Mouse (Mus musculus): ENCODE data around the gene Egfl8. TPM values are rescaled to one million over a fixed set of nuclear protein-coding genes. Genes with fewer than 3 reads are reported as not detected.

Egfl8 gene
- polyA plus RNA-seq, 1 experiment from 2014 or later: 4.4 TPM

Other genes with a start within 250 kb of the Egfl8 start
- gene Btnl1, start 238.8 kb downstream of the Egfl8 start, polyA plus RNA-seq (2015; fragmentation: Nextera tagmentation; extraction: Ambion mirVana): not detected in 2 replicates
- gene BC051142, start 217.2 kb downstream of the Egfl8 start, polyA plus RNA-seq (2015; fragmentation: Nextera tagmentation; extraction: Ambion mirVana): 0.32 and 0.77 TPM in 2 replicates
- gene Btnl4, start 138.7 kb downstream of the Egfl8 start, polyA plus RNA-seq (2015; fragmentation: Nextera tagmentation; extraction: Ambion mirVana): 0.09 TPM in 1 of 2 replicates, not detected in the other
- not detected in 2 replicates for gene Btnl6, start 98.6 kb downstream of the Egfl8 start, polyA plus RNA-seq (2015; fragmentation: Nextera tagmentation; extraction: Ambion mirVana)
- 8.7 and 11.8 TPM in 2 replicates for gene Notch4, start 51.7 kb downstream of the Egfl8 start, polyA plus RNA-seq (2015; fragmentation: Nextera tagmentation; extraction: Ambion mirVana)
- 20.8 and 22.6 TPM in 2 replicates for gene Gpsm3, start 26.2 kb downstream of the Egfl8 start, polyA plus RNA-seq (2015; fragmentation: Nextera tagmentation; extraction: Ambion mirVana)
- 14.9 and 16.7 TPM in 2 replicates for gene Pbx2, start 24.7 kb downstream of the Egfl8 start, polyA plus RNA-seq (2015; fragmentation: Nextera tagmentation; extraction: Ambion mirVana)
- gene Ager, start 18.1 kb downstream of the Egfl8 start, polyA plus RNA-seq (2015; fragmentation: Nextera tagmentation; extraction: Ambion mirVana): 6.5 and 7.5 TPM in 2 replicates
- 166 and 168 TPM in 2 replicates for gene Rnf5, start 12.3 kb downstream of the Egfl8 start, polyA plus RNA-seq (2015; fragmentation: Nextera tagmentation; extraction: Ambion mirVana)
- gene Agpat1, start 11.7 kb downstream of the Egfl8 start, polyA plus RNA-seq (2015; fragmentation: Nextera tagmentation; extraction: Ambion mirVana): 60.8 and 72.2 TPM in 2 replicates
- 36.5 and 39.1 TPM in 2 replicates for gene Ppt2, start 12.5 kb upstream of the Egfl8 start, polyA plus RNA-seq (2015; fragmentation: Nextera tagmentation; extraction: Ambion mirVana)
- gene Prrt1, start 13.6 kb upstream of the Egfl8 start, polyA plus RNA-seq (2015; fragmentation: Nextera tagmentation; extraction: Ambion mirVana): 0.24 and 0.35 TPM in 2 replicates
- 17.2 and 18.4 TPM in 2 replicates for gene Fkbpl, start 28.8 kb upstream of the Egfl8 start, polyA plus RNA-seq (2015; fragmentation: Nextera tagmentation; extraction: Ambion mirVana)
- 86.2 and 98.2 TPM in 2 replicates for gene Atf6b, start 31.2 kb upstream of the Egfl8 start, polyA plus RNA-seq (2015; fragmentation: Nextera tagmentation; extraction: Ambion mirVana)
- gene Tnxb, start 54.6 kb upstream of the Egfl8 start, polyA plus RNA-seq (2015; fragmentation: Nextera tagmentation; extraction: Ambion mirVana): 0.35 and 0.75 TPM in 2 replicates
- 0.73 and 2.0 TPM in 2 replicates for gene C4b, start 127.9 kb upstream of the Egfl8 start, polyA plus RNA-seq (2015; fragmentation: Nextera tagmentation; extraction: Ambion mirVana)
- gene Cyp21a1, start 188.6 kb upstream of the Egfl8 start, polyA plus RNA-seq (2015; fragmentation: Nextera tagmentation; extraction: Ambion mirVana): 11.1 and 45.4 TPM in 2 replicates
- gene Stk19, start 221.0 kb upstream of the Egfl8 start, polyA plus RNA-seq (2015; fragmentation: Nextera tagmentation; extraction: Ambion mirVana): 29.4 and 29.6 TPM in 2 replicates
- 62.7 and 73.0 TPM in 2 replicates for gene Dxo, start 221.0 kb upstream of the Egfl8 start, polyA plus RNA-seq (2015; fragmentation: Nextera tagmentation; extraction: Ambion mirVana)
- gene Skiv2l, start 234.2 kb upstream of the Egfl8 start, polyA plus RNA-seq (2015; fragmentation: Nextera tagmentation; extraction: Ambion mirVana): 48.5 and 53.1 TPM in 2 replicates
- 101 and 116 TPM in 2 replicates for gene Nelfe, start 234.4 kb upstream of the Egfl8 start, polyA plus RNA-seq (2015; fragmentation: Nextera tagmentation; extraction: Ambion mirVana)
- gene Cfb, start 246.5 kb upstream of the Egfl8 start, polyA plus RNA-seq (2015; fragmentation: Nextera tagmentation; extraction: Ambion mirVana): 12.1 and 13.3 TPM in 2 replicates